Comparison of ENCODE assay signal across 13 mouse cellular contexts in genomic region chr14:35192256-35192655, GRCm38 (mm10).
"Had no signal": no experiment of that assay in that cellular context is flagged by ENCODE, and none has a peak within 500 bp of the region (broad histone marks: within the 10 kb centered on the region; RNA-seq: fewer than 3 reads in every experiment).

No protein-coding gene starts in this region.

- H3K36me3 ChIP-seq: limb, embryonic 10.5 days; liver, embryonic 15.5 days; stomach, embryonic 15.5 days had no signal

- DNase-seq: kidney, adult 8-10 months; kidney, postnatal 25 days; lung, adult 2 months; lung, postnatal 36 days; retina, postnatal 1 day; thymus, adult 2 months; thymus, postnatal 25 days had no signal

- H3K9me3 ChIP-seq: limb, embryonic 10.5 days; liver, embryonic 15.5 days; stomach, embryonic 15.5 days had no signal

- H3K4me3 ChIP-seq: left cerebral cortex, adult 2 months; limb, embryonic 10.5 days; liver, embryonic 15.5 days; stomach, embryonic 15.5 days had no signal

- ATAC-seq: lung, postnatal 0 days had no signal

- H3K4me1 ChIP-seq: limb, embryonic 10.5 days; liver, embryonic 15.5 days; stomach, embryonic 15.5 days had no signal

- H3K27me3 ChIP-seq: liver, embryonic 15.5 days; stomach, embryonic 15.5 days had no signal

- H3K27ac ChIP-seq: left cerebral cortex, adult 2 months; limb, embryonic 10.5 days; liver, embryonic 15.5 days; stomach, embryonic 15.5 days had no signal

- H3K4me2 ChIP-seq: liver, embryonic 11.5 days; liver, embryonic 15.5 days; stomach, embryonic 15.5 days had no signal

- H3K9ac ChIP-seq: liver, embryonic 15.5 days; stomach, embryonic 15.5 days had no signal
